Mouse (Mus musculus): ENCODE data around the gene Flg.

Gene Flg

DNA sequence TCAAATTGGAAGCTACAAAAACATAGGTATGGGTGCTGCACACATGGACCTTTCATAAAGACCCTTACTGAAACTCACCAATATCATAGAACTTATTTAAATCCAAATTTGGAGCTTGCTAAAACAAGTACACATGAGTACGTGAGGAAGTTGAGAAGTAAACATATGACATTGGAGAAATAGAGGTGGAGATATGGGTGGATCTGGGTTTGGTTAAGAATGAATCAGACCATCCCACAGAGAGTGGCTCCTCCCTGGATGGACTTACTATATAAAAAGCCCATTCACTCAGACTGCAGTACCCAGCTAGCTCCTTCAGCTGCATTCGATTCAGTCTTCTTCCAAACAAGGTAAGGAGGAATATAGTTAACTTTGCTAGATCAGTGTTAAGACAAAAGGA is at the start of gene Flg:
Gene Flg (plus strand): TSS at position 301 of the 400 bp plus-strand sequence.
- no peak for DNase-seq

DNA sequence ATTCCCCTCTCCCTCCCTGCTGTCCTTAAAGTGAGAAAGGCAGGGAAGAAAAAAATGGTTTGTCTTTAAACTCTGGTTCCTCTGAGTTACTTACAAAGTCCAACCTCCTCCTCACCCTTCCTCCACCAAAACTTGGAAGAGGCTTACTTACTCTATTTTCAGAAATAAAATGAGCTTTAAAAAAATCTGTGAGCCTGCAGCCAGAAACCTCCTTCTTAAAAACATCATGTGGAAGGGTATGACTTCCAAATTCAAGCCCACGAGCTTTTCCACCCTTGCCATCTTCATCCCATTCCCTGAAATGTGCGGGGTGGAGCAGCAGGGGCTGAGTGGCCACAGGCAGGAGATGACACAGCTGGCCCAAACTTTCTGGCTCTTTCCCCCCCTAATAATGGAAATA is 24.2 kb downstream of the Flg start:
- no peak for DNase-seq

DNA sequence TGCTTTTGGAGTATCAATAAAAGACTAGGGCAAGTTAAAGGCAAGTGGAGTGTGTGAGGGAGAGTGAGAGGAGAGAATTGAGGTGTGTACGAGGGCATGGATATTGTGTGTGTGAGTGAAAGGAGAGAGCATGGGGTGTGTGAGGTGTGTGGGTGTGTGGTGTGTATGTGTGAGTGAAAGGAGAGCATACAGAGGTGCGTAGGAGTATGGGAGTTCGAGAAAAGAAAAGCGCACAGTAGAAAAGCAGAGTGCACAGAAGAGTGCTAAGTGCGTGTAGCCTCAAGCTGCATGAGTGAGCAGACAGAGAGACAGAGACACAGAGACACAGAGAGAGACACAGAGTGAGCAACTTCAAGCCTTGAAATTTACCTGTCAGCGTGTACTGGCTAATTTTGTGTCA is 26.5 kb downstream of the Flg start:
- no peak for DNase-seq

DNA sequence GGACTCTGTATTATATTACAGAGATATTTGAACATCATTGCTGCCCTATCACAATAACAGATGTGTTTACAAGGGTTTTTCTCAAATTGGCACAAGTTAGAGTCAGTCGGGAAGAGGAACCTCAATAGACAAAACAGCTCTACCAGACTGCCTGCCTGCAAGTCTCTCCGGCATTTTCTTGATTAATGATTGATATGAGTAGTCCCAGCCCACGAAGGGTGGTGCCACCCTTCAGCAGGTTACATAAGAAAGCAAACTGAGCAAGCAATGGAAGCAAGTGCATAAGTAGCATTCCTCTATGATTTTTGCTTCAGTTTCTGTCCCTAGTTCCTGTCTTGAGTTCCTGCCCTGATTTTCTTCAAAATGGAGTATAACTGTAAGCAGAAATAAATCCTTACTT is 28.6 kb downstream of the Flg start:
- no peak for DNase-seq

DNA sequence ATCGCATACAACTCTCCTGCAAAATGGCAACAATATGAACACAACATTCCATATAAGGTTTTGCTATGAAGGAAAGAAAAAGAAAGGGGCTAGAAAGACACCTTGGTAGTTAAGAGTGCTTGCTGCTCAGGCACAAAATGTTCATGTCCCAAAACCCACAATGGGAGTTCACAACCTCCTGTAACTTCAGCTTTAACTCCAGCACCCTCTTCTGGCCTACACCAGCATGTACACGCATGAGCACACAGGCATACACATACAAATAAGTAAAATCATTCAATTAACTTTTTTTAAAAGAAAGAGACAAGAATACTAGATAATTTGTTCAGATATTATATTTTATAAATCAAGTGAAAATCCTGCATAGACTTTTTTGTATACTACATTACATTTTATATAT is 32.8 kb downstream of the Flg start:
- DNase-seq, result peak; percentile 9

DNA sequence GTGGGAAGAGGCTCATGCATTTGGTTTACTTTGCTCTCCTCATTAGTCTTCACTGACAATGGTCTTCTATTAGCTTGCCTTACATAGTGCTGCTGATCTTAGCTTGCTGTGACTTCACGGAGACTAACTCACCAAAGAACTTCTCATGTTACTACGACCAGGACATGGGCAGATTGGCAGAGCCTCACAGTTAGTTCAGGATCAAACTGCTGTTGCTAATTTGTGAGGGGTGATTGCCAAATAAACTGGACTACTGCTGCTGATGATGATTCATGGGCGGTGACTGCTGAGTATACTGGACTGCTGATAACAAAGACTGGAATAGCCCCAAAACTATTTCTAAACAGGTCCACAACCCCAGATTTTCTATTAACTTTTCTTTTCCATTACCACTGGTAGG is 38.0 kb downstream of the Flg start:
- DNase-seq, result no peak

DNA sequence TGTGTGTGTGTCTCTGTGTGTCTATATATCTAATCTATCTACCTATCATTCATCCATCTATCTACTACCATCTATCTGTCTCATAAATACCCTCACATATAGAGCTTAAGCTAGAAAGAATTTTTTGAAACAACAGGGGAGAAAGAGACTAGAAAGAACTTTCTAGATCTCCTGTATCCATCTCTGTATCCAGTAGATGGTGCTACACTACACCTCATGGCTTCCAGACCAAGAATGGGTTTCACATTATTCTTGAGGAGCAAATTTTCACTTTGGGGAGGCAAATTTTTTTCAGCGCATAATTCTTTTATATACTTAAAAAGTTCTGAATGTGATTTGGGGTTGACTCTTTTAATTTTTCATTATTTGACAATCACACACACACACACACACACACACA is 41.1 kb downstream of the Flg start:
- DNase-seq, result no peak

DNA sequence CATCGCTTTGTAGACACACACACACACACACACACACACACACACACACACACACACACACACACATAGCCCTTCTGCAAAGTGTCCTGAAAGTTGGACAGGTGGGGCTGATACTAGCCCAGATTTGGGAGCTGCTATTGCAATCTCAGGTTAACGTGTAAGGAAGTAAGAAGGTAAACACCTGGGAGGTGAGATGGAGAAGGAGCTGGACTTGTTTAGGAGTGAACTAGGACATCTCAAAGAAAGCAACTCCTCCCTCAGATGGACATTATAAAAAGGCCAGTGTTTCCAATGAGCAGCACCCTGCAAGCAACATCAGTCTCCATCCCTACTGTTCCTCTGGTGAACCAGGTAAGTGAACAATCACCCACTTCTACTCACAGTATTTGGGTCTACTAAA is 46.1 kb downstream of the Flg start, which contains the start of gene Hrnr:
Gene Hrnr (plus strand): TSS at position 301 of the 400 bp plus-strand sequence.
- no peak for DNase-seq

DNA sequence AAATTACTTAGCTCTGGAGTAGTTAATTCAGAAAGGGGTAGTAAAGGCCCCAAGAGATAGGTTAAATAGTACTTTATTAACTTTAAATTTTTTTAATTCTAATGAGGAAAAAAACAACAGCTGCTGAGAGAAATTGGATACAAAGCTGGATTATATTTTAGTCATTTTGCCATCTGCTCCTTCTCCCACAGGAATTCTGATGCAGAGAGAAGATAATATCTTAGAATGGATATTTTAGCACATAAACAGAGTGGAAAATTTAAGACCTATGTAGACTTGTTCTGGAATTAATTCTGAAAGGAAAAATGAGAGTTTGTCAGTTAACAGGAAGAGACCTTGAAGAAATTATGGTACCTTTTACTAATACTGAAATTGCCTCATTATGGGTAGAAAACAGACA is 64.4 kb downstream of the Flg start:
- no peak for DNase-seq

DNA sequence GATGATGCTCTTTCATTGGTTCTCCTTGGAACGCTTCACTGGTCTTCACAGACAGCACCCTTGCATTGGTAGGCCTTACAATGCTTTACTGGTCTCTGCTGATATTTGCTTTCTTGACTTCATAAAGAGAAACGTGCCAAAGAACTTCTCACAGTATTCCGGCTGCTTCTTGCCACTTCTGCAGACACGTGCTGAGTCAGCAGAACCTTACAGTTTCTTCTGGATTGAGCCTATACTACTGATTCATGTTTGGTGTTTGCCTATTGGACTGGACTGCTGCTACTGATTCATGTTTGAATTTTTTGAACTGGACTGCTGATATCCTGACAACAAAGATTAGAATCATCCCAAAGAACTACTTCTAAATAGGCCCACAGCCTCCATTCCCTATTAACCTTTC is 66.7 kb downstream of the Flg start:
- DNase-seq, result no peak

Measured in lung, postnatal 36 days (tissue).